Mouse (Mus musculus) hindbrain, embryonic 10.5 days (tissue): ENCODE measurements around the gene Tle3. TPM values are rescaled to one million over a fixed set of nuclear protein-coding genes. Genes with fewer than 3 reads are reported as not detected.
A peak's percentile ranks its signal among the peaks of the same experiment; 100 is the strongest.

Source experiments
- DNase-seq: peaks from one replicate; pipeline ENCODE4 v3.0.0-alpha.2; 2017; ENCODE audit warnings: low spot score
- H3K27ac ChIP-seq: fragments of 300-500 bp; sonication (generic); 2 replicates; pipeline ENCODE4 v1.5.1; 2016; ENCODE audit warnings: mild to moderate bottlenecking, moderate library complexity
- H3K27me3 ChIP-seq: fragments of 300-500 bp; sonication (generic); 2 replicates; pipeline ENCODE4 v1.6.1; 2016; ENCODE audit warnings: mild to moderate bottlenecking; ENCODE audit not compliant: poor library complexity, insufficient read depth, severe bottlenecking
- H3K36me3 ChIP-seq: fragments of 300-500 bp; sonication (generic); 2 replicates; pipeline ENCODE4 v1.6.1; 2016; ENCODE audit warnings: mild to moderate bottlenecking, moderate library complexity
- H3K4me1 ChIP-seq: fragments of 300-500 bp; sonication (generic); replicated peaks from 2 replicates; pipeline ENCODE4 v1.6.1; 2016; ENCODE audit warnings: mild to moderate bottlenecking
- H3K4me3 ChIP-seq: fragments of 300-500 bp; sonication (generic); 2 replicates; pipeline ENCODE4 v1.5.1; 2016; ENCODE audit warnings: mild to moderate bottlenecking, moderate library complexity
- H3K9me3 ChIP-seq: fragments of 300-500 bp; sonication (generic); 2 replicates; pipeline ENCODE4 v1.6.1; 2016; ENCODE audit warnings: mild to moderate bottlenecking, moderate library complexity
- WGBS: fragments of 180-500 bp; shearing (Covaris S2); methylation state at CpG from one replicate; pipeline ENCODE4 v1.1.7; 2016; 5-methylcytosine and 5-hydroxymethylcytosine counted together
- polyA plus RNA-seq: library from polyadenylated mRNA; unstranded; fragments of >200 nt; fragmentation: Nextera tagmentation; extraction: Ambion mirVana; gene quantifications from 2 replicates; pipeline ENCODE4 v1.2.1, GENCODE M21; 2016

Gene Tle3
- polyA plus RNA-seq, result 47.4 and 56.0 TPM in 2 replicates

DNA sequence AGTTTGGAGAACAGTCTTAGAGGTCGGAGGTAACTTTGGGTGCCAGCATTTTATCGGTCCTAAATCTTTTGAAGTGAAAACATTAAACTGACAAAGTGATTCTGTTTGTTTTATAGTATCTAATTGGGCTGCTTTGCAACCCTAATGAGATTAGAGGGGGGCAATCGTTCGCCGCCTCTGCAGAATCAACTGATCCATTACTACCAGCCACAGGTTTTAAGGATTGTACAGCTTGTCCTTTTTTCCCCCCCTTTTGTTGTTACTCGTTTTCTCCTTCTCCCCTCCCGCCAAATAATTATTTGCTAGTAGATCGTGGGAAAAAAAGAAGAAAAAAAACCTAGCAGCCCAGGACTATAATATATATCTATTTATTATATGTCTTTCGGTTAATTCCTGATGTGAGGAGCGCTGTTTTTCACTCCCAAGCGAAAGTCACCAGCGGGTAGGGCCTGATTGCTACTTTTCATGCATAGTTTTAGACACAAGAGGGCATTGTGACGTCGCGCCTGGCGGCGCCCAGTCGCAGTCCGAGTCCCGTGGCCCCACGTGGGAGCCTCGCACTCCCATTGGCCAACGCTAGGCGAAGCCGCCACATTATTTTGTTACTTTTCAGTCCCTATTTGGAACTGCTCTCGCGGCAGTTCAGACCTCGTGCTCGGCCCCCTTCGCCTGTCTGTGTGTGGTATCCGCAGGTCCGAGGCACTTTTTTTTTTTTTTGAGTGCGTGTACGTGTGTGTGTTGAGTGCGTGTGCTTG, at the start of gene Tle3:
Tle3 (plus strand) TSS at position 612 of the 755 bp plus-strand sequence.
- peak; percentile 99 for DNase-seq
- Histone ChIP-seq H3K27ac (peak within 1 kb of the TSS; percentile 98), H3K36me3 (peaks cover 19% of the 10 kb centered on the region), H3K4me3 (peak within 1 kb of the TSS; percentile 77), H3K4me1 (peaks cover 72% of the 10 kb centered on the region), H3K27me3 (peaks cover 13% of the 10 kb centered on the region), H3K9me3 (no peaks in the 10 kb centered on the region)
- under 1% methylated on average over 35 of the region's 35 CpGs for WGBS

DNA sequence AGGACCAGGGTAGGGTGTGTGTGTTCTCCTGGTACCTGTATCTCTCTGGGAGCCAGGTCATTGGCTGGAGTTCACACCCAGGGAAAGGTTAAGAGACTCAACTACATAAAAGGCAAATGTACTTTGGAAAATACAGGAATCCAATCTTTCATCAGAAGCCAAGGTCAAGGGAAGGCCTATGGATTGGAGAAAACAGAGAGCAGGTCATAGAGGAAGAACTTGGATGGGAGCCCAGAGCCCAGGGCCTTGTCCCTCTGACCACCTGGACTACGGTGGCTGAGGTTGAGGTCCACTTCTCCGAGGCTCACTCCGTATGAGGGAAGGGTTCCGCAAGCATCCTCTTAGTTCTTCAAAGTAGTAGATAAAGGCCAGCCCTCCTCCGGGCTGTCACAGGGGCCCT, 48.9 kb upstream of the Tle3 start:
- Histone ChIP-seq H3K27me3 (peaks cover 90% of the 10 kb centered on the region), H3K36me3 (no peaks in the 10 kb centered on the region), H3K9me3 (no peaks in the 10 kb centered on the region), H3K27ac (no peak overlapping the region), H3K4me1 (peaks cover 60% of the 10 kb centered on the region), H3K4me3 (no peak overlapping the region)
- 95% methylated on average over 5 of the region's 5 CpGs for WGBS
- no peak for DNase-seq

DNA sequence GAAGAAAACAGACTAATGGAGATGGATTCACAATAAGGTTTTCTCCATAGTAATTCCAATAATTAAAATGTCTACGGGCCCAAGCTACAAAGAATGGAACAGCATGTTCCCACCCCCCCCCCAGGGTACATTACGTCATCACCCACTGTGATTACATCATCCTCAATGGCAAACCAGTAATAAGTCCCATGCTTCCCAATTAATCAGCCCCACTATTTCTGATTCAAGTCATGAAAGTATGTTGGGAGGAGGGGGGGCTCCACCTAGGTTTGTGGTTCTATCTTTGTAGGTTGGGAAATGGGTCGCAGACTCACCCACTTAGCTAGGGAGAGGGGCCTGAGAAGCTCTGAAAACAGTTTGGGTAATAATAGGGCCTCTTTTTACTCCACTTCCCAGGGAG, 48.3 kb upstream of the Tle3 start:
- H3K27me3 ChIP-seq, result peaks cover 88% of the 10 kb centered on the region
- peak overlapping the region; percentile 7; the same call in 1 of the 2 replicates for H3K4me3 ChIP-seq
- H3K36me3 ChIP-seq, result no peaks in the 10 kb centered on the region
- H3K4me1 ChIP-seq, result peaks cover 54% of the 10 kb centered on the region
- WGBS, result 48% methylated on average over 3 of the region's 3 CpGs
- DNase-seq, result no peak
- H3K9me3 ChIP-seq, result no peaks in the 10 kb centered on the region
- H3K27ac ChIP-seq, result peak overlapping the region; percentile 73

DNA sequence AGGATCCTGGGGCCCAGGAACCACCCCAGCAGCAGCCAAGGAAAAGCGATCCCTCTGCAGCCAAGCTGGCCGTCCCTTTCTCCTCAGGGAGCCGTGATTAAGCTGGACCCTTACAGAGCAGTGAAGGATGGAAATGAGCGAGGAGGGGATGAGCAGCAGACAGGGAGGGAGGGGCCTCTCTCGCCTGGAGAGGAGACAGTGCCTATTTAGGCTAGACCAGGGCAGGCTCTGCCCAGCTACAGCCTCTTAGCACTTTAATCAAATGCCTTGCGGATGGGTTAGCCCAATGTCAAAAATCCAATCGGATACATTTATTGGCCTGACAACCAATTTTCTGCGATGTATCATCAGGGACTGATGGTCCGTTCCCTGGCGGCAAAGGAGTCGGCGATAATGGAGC, 47.8 kb upstream of the Tle3 start:
- 4% methylated on average over 12 of the region's 12 CpGs for whole genome bisulfite sequencing
- Histone ChIP-seq H3K9me3 (no peaks in the 10 kb centered on the region), H3K4me3 (peak overlapping the region; percentile 7), H3K27me3 (peaks cover 88% of the 10 kb centered on the region), H3K27ac (peak overlapping the region; percentile 73), H3K36me3 (no peaks in the 10 kb centered on the region), H3K4me1 (peaks cover 53% of the 10 kb centered on the region)
- DNase-seq, result no peak

DNA sequence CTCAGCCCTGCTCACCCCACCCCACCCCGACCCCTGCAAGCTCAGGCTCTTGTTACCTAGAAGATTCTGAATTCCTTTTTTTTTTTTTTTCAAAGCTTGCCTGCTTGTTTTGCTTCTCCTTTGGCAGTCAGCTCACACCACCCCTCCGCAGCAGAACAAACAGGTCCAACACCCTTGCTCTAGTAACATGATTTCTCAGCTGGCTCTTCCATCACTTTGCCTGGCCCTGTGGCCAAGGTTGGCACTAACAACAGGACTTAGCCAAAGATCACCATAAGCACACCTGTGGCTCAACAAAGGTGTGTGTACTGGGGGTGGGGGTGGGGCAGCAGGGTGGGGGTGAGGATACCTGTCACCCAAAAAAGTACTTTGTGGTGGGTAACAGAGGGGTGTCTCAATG, 47.2 kb upstream of the Tle3 start:
- 19% methylated on average over 2 of the region's 2 CpGs for WGBS
- peaks cover 47% of the 10 kb centered on the region for H3K4me1 ChIP-seq
- H3K27ac ChIP-seq, result peak overlapping the region; percentile 73; the same call in 1 of the 2 replicates
- DNase-seq, result no peak
- H3K4me3 ChIP-seq, result no peak overlapping the region
- H3K9me3 ChIP-seq, result no peaks in the 10 kb centered on the region
- H3K27me3 ChIP-seq, result peaks cover 88% of the 10 kb centered on the region
- no peaks in the 10 kb centered on the region for H3K36me3 ChIP-seq

DNA sequence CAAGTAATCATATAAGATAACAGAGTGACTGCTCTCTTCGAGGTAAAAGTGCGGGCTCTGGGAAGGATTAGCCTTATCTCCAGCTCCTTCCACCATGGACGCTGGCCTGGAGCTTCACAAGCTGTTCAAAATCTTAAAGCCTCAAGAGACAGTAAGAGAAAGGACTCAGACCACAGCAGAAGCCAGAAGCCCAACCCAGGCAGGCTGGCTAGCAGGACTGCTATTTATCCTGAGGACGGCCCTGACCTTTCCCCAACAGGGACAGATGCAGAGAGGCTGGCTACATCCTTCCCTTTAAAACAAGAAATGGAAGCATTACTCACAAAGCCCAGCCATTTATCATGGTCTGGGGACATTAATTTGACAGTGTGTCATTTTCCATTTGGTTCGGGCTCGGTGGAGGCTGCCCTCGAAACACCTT, 46.2 kb upstream of the Tle3 start:
- Histone ChIP-seq H3K27ac (peak overlapping the region; percentile 59), H3K9me3 (no peaks in the 10 kb centered on the region), H3K27me3 (peaks cover 88% of the 10 kb centered on the region), H3K36me3 (no peaks in the 10 kb centered on the region), H3K4me3 (no peak overlapping the region), H3K4me1 (peaks cover 45% of the 10 kb centered on the region)
- 37% methylated on average over 7 of the region's 7 CpGs for WGBS
- no peak for DNase-seq

DNA sequence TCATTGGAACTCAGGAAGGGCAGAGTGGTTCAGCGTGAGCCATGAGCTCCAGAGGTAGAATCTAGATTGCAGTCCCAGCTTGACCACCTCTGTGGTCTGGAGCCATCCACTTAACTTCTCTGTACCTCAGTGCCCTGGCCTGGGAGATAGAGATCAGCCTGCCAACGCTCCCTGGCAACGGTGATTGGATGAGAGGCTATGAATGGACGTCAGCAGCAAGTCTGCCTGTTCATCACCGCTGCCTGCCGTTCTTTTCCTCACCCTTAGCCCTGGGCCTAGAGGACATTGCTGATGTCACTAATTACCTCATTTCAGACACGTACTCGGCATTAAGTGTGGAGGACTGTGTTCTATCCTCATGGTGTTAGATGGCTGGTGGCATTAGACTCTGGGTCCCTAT, 45.2 kb upstream of the Tle3 start:
- 0 out of 2 replicates have a peak overlapping the region, but pooled peaks have one; percentile 9 for H3K27ac ChIP-seq
- H3K36me3 ChIP-seq, result no peaks in the 10 kb centered on the region
- H3K4me3 ChIP-seq, result no peak overlapping the region
- H3K9me3 ChIP-seq, result no peaks in the 10 kb centered on the region
- no peak for DNase-seq
- H3K4me1 ChIP-seq, result peaks cover 46% of the 10 kb centered on the region
- peaks cover 81% of the 10 kb centered on the region for H3K27me3 ChIP-seq
- WGBS, result 62% methylated on average over 8 of the region's 8 CpGs

DNA sequence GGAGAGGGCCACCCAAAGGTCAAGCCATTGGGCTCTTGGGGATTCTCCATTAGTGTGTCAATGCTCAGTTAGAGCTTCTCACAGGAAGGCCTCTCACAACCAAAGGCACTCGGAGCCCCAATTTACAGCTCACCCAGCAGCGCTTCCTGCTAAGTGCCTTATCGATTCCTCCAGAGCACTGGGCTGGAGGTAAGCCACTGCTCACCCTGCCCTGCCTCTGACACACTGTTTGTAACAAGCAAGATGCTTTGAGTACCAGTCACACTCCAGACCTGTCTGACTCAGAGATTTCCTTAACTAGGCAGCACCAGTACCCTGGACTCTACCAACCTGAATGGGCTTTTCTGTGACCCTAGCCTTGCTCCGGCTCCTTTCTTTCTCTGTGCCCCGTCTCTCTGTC, 44.0 kb upstream of the Tle3 start:
- Histone ChIP-seq H3K36me3 (no peaks in the 10 kb centered on the region), H3K4me3 (no peak overlapping the region), H3K4me1 (peaks cover 46% of the 10 kb centered on the region), H3K9me3 (no peaks in the 10 kb centered on the region), H3K27me3 (peaks cover 81% of the 10 kb centered on the region), H3K27ac (no peak overlapping the region)
- DNase-seq, result no peak
- 76% methylated on average over 5 of the region's 5 CpGs for WGBS

DNA sequence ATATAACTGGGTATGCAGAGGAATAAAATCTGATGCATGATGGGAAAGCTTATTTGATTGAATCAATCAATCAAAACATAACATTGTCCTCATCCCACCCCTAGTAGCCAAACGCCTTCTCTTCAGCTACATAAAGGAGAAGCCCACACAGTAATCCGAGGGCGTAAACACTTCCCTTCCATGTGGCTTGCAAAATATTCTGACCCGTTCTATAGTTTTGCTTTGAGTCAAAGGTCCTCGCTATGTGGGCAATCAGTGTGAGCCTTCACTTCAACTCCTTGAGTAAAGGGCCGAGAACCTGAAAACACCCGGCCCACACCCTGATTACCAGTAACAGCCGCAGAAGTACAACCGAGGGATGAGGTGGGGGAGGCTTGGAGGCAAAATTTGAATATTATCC, 41.4 kb upstream of the Tle3 start:
- H3K27ac ChIP-seq, result no peak overlapping the region
- no peak overlapping the region for H3K4me3 ChIP-seq
- WGBS, result 83% methylated on average over 9 of the region's 9 CpGs
- no peaks in the 10 kb centered on the region for H3K9me3 ChIP-seq
- no peak for DNase-seq
- H3K4me1 ChIP-seq, result peaks cover 28% of the 10 kb centered on the region
- peaks cover 77% of the 10 kb centered on the region for H3K27me3 ChIP-seq
- no peaks in the 10 kb centered on the region for H3K36me3 ChIP-seq

DNA sequence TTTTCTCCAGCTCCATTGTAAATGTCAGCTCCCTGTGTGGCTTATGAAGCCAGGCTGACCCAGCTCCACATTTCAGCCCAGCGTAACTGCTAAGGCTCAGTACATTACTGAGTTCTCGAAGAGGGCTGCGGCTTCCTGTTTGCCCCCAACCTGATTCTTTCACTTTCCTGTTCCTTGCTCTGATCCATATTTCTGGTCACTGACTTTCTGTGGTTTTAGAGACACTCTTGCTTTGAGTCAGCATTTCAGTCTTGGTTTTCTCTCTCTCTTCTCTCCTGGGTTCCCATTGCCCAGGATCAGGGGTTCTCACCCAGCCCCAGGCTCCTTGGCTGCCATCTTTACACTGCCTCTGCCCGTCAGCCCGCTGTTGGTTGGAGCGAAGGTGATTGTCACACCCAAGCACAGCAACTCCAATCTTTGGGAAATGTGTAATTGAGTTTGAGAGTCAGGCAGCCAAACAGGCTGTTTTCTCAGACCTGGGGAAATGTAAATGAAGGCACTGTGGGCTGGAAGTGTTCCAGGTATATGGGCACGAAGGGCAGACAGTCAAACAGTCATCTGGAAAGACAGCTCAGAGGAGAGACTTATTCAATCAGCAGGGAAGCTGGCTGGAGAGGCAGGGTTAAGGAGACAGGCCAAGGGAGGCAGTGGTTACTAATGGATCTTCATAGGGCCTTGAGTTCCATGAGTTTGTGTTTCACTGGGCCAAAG, 39.8 kb upstream of the Tle3 start:
- 91% methylated on average over 7 of the region's 7 CpGs for WGBS
- Histone ChIP-seq H3K27me3 (peaks cover 79% of the 10 kb centered on the region), H3K4me3 (no peak overlapping the region), H3K36me3 (no peaks in the 10 kb centered on the region), H3K27ac (no peak overlapping the region), H3K9me3 (no peaks in the 10 kb centered on the region), H3K4me1 (peaks cover 30% of the 10 kb centered on the region)
- no peak for DNase-seq

DNA sequence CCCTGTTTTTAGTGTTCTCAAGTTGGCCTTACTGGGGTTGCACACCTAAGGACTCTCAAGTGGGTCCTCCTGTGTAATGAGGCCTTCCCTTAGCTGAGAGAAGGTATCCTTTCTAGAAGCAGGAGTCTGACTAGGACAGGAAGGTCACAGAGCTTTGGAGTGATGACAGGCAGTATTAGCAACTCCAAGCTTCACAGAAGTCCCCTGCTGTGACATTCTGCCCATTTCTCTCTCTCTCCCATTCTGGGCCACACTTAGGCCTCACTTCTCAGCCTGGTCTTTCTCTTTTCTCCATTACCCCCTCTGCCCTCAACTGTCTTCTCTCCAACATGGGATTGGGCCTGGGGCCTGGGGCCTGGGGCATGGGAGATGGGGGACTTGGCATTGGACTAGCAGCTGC, 36.0 kb upstream of the Tle3 start:
- H3K27ac ChIP-seq, result no peak overlapping the region
- peaks cover 60% of the 10 kb centered on the region for H3K4me1 ChIP-seq
- H3K4me3 ChIP-seq, result no peak overlapping the region
- no peaks in the 10 kb centered on the region for H3K9me3 ChIP-seq
- H3K27me3 ChIP-seq, result peaks cover 85% of the 10 kb centered on the region
- H3K36me3 ChIP-seq, result no peaks in the 10 kb centered on the region
- DNase-seq, result no peak

DNA sequence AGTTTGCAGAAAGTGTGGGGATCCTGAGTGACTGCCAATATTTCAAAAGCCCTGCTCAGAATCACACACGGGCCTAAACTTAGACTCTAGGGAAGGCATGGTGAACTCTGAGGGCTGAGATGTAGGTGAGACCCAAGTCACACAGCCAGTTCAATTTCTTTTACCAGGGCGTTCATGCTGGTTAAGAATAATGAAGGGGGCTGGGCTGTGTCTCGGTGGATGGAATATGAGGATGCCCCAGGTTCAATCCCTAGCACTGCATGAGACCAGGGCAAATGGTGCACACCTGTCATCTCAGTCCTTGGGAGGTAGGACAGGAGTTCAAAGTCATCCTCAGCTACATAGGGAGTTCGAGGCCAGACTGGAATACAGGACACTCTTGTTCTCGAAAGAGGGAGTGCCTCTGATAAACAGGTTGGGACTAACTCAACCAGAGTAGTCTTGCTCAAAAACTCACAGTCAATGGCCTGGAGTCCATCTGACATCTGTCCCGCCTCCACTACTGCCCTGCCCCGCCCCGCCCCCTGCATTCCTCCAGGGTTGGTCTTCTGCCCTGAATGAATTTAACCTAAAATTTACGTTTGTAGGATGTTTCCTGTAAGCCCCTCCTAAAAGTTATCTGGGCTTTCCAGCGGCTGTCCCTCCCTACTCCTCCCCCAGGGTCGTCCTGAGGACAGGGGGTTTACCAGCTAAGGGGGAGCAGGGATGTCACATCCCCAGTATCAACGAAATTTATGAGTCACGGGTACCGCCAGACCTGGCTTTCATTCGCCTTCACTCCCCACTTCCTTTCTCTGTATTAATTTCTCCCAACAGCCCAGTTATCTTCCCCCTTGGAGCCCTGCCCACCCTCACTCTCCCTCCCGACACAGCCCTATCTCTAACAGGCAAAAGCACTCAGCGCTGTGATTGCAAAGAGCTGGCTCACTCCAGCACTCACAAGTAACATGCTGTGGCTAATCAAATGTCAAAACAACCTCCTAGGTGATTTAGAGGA, 35.3 kb upstream of the Tle3 start:
- no peak for DNase-seq
- Histone ChIP-seq H3K36me3 (no peaks in the 10 kb centered on the region), H3K4me3 (no peak overlapping the region), H3K27ac (no peak overlapping the region), H3K4me1 (peaks cover 57% of the 10 kb centered on the region), H3K9me3 (no peaks in the 10 kb centered on the region), H3K27me3 (peaks cover 91% of the 10 kb centered on the region)
- 34% methylated on average over 17 of the region's 17 CpGs for WGBS
